Mouse (Mus musculus) urinary bladder, adult 2 months (tissue): ENCODE data around the gene Commd1. TPM values are rescaled to one million over a fixed set of nuclear protein-coding genes. Genes with fewer than 3 reads are reported as not detected.

Experiments
- DNase-seq: peaks from one replicate; pipeline ENCODE4 v3.0.0; 2022; ENCODE audit warnings: low spot score
- polyA plus RNA-seq: library from polyadenylated mRNA; depleted of rRNA; stranded (reverse); fragments of >200 nt; gene quantifications from 2 replicates; pipeline ENCODE4 v1.2.3, GENCODE M21; 2012

Commd1 gene
- polyA plus RNA-seq, 1 experiment, result 79.7 TPM

DNA sequence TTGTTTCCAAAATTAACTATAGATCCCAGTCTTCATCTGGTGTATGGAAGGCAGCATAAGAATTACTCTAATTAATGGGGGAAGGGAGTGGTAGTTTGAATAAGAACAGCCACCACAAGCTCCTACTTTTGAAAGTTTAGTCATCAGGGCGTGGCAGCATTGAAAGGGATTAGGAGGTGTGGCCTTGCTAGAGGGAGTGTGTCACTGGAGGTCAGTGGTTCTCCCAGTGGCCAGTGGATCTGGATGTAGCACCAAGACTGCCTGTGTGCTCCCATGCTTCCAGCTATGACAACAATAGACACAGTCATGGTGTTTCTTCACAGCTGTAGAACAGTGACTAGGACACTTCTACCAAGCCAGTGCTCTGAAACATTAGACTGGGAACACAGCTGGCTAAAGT lies 33.1 kb downstream of the Commd1 start:
- no peak for DNase-seq

DNA sequence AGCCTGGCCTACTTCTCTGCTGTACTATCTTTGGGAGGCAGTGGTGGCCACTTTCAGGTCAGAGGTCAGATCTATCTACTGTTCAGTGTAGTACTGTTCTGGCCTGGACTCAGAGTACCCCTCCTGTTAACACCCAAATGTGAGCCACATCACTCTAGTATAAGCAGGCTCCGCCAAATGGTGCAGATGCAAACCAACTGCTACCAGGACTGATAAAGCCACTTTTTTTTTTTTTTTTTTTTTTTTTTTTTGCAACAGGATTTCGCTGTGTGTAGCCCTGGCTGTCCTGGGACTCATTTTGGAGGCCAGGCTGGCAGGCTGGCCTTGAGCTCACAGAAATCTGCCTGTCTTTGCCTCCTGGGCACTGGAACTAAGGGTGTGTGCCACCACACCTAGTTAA lies 43.2 kb downstream of the Commd1 start:
- DNase-seq, result no peak

DNA sequence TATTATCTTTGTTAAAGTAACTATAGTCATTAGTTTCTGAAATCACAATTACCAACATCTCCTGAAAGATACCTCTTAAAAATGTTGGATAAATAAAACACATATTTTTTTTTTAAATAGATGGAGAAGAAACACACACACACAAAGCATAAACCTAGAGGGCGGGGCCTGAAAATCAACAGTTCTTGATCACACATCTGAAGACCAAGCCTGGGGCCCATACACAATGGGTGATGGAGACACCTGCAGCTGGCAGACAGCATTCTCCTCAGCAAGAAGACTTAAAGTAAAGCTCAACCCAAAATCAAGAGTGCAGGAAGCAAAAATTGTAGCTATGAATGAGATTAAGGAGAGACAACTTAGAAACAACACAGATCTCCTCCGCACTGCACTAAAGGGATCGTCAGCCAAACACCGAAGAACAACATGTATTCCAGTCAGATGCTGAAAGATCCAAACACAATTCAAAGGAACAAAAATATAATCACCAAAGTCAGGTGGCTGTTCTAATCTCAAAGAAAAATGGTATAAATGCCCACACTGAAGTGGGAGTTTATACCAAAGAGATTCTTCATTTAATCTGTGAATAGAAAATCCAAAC lies 44.4 kb downstream of the Commd1 start:
- no peak for DNase-seq

DNA sequence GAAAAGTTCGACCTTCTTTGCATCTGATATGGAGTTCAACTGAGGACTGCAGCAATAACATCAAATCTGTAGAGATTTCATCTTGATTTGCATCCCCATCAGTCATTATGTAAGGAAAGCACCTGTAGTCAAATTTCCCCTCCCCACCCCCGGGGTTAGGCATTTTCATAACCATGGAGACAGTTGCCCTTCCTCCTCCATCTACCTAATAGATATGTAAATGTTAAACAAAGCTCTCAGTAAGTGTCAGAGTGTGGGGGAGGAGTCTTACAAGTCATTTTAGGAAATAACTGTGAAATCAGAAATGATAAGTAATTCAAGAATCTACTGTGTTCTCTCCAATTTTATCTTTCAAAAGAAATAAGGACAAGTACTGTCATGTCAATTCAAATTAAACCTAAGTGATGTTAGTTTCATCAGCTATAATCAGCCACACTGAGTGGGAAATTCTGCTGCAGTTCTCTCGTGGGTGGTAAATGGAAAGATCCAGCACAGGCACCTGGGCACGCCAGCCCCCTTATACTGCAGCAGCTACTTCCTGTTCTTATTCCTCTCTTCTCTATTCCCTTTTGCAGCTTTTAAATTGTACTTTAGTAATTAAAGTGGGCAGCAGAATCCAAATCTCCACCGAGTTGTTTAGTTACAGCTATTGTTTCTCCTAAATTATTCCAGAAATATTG lies 45.6 kb downstream of the Commd1 start:
- no peak for DNase-seq

DNA sequence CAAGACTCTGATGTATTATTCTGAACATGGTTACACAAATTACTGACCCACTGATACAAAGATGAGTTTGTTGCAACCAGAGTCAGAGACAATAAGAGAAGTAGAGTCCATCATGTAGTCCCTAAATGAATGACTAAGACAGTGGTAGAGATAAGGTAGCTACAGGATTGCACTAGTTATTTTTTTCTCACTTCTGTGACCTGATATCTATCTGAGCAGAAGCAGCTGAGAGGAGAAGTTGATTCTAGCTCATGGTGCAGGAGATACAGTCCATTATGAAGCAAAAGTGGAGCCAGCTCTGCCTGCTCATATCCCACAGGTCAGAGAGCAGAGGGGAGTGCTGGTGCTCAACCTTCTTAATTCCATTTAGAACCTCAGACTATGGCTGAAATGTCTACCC lies 50.0 kb downstream of the Commd1 start:
- DNase-seq, result no peak

DNA sequence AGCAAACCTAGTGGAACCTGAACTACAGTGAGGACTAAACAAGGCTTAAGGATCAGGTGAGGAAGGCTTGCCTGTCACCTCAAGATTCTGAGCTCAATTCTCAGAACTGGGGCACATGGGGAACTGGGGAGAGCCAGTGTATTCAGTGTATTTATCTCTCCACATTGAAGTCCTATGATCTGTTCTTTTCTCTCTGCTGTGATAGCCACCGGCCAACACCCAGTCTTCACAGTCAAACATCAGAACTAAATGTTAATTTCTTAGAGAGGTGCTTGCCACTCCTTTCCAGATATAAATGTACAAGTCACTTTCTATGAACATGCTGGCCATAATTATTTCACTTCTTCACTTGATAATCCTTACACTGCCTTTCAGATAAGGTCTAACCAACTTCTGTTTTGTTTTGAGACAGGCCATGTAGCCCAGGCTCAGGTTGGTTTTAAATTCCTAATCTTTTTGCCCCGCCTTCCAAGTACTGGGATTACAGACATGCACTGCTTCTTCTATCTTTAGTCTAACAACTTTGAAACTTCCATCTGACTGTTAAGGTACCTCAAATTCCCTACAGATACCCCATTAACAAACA lies 50.8 kb downstream of the Commd1 start:
- no peak for DNase-seq

DNA sequence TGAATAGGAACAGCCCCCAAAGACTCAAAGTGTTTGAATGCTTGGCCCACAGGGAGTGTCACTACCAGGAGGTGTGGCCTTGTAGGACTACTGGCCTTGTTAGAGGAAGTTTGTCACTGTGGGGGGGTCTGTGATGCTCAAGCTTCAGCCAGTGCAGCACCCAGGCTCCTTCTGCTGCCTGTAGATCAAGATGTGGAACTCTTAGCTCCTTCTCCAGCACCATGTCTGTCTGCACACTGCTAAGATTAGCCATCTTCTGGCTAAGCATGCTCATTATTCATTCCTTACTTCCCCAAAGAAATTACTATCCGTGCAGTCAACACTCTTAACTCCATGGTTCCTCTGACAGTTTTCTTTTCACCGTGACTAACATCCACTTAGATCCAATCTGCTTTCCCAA lies 52.1 kb downstream of the Commd1 start:
- no peak for DNase-seq

DNA sequence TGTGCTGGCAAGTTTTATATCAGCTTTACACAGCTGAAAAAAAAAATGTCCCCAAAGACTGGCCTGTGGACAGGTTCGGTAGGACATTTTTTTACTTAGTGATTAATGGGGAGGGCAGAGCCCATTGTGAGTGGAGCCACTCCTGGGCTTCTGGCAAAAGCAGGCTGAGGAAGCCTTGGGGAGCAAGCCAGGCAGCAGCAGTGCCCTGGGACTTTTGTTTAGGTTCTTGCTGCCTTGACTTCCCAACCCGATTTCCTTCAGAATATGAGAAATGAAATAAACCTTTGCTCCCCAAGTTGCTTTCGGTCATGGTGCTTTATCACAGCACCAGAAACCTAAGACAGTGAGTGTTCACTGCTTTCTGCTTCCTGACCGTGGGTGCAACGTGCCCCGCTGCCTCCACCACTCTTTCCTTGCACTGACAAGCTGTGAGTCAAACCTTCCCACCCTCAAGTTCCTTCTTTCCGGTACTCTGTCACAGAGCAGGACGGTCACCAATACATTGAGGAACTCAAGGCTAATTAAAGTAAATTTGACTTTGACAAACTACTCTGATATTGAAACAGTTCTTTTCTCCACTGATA lies 53.5 kb downstream of the Commd1 start:
- DNase-seq, result no peak

DNA sequence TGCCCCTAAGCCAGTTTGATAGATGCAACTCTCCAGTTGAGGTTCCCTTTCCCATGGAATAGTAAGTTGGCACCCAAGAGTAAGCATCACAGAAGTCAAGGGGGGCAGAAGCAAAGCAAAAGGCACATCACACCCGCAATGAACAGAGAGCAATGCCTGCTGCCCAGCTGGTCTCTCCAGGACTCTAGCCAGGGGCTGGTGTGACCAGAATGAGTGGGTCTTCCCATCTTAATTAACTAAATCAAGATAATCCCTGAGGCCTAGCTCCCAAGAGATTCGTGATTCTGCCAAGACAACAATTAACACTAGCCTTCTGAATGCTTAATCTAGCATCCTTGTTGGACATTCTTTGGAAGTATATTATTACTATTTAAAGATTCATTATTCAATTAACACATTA lies 58.6 kb downstream of the Commd1 start:
- DNase-seq, result no peak

DNA sequence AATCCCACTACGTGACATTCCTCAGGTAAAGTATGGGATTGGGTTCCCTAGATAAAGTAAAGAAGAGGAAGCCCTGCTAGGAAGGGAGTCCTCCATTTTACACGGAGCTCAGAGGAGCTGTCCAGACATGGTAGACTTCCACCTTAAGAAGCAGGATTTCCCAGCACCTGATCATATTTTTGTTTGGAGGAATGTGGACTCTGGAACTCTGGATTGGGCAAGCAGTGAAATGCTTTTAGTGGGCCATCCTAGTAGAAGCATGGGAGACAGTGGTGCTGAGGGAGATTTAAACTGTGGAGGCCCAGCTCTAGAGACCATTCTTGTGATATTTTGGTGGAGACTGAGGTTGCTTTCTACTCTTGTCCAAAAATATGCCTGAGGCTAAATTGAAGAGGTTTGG lies 59.6 kb downstream of the Commd1 start:
- no peak for DNase-seq

DNA sequence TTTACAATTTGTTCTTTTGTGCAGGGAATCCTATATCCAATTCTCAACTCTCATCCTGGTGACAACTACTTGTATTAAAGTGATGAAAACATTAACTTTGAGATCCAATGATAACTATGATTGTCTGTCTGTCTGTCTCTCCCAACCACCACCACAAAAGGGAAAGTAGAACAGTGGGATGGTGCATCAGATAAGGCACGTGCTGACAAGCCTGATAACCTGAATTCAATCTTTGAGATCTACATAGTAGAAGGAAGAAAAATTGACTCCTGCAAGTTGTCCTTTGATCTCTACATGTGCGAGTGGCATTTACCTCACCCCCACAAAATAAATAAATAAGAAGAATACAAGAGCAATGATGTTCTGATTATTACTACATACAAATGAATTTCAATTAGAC lies 62.8 kb downstream of the Commd1 start:
- DNase-seq, result no peak

DNA sequence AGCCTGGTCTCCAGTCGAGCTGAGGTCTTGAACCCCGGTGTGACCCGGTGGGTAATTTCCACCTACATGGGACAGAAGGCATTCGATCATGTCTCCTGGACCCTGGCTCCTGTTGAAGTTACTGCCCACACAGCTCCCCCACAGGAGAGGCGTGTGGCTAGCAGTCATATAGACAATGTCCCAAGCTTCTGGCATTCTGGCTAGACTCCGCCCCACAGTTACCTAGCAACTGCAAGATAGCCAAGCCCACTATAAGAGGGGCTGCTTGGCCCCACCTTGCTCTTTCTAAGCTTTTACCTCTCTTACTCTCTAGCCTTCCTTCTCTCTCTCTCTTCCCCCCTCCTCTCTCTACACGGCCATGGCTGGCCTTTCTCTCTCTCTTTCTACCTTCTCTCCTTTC lies 64.4 kb downstream of the Commd1 start:
- DNase-seq, result no peak

DNA sequence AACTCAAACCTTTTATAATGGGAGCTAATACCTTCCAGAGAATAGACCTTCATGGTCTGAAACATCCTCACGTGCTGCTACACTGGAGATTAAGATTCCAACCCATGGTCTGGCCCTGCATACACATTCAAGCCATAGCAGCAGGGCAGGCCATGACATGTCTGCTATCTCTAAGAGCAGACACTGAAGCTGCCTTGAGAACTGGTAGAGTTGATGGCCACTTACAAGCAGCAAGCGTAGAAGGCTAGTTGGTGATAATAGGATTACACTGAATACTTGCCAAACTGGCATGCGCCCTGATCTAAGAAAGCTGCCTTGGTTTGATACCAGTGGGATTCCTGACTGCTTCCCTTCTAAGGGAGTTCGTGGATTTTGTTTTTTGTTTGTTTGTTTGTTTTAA lies 68.4 kb downstream of the Commd1 start:
- no peak for DNase-seq

DNA sequence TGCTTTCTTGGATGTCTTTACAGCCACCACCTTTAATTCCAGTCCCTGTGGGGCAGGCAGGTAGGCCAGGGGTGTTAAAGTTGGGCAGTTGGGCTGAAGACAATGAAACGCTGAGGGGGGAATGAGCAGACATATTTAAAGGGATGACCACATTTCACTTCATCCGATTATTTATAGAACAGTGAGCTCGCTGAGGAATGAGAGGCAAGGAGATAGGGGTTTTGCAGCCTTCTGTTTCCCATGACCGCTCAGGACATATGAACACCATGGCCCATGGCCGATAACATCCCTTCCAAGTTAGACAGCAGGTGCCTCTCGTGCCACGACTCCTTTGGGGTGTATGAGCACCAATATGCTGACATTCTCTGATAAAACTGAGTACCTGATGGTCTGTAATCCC lies 70.4 kb downstream of the Commd1 start:
- no peak for DNase-seq

DNA sequence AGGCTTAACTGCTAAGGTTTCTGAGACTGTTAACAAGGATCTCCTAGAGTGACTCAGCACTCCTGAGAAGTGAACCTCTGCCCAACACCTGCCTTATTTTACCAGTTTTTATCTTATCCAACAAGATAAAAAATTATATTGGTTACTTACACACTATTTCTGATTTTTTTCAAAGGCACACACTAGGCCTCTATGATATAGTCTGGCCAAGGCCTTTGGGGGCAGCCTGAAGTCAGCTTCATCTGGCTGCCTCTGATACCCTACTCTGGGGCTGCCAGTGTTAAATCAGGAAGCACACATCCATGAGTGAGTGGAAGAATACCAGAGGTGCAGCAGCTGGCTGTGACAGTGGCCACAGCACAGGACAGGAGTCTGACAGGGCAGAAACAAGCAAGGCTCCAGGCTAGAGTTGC lies 75.7 kb downstream of the Commd1 start:
- DNase-seq, result no peak

DNA sequence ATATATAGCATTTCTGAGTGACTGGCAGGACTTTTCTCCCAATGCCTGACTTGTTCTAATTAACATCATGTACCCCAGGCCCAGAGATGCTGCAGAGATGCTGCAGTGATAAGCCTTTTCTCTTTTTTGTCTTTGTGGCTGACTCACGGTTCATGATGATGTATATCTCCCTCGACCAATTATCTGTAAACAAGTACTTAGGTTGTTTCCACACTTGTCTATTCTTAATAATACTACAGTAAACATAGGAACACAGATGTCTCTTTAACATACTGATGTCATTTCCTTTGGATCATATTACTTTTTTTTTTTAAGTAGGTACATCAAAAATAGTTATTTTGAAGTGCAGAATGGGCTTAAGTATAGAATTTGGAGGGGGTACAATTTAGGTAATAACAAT lies 79.3 kb downstream of the Commd1 start:
- DNase-seq, result no peak

DNA sequence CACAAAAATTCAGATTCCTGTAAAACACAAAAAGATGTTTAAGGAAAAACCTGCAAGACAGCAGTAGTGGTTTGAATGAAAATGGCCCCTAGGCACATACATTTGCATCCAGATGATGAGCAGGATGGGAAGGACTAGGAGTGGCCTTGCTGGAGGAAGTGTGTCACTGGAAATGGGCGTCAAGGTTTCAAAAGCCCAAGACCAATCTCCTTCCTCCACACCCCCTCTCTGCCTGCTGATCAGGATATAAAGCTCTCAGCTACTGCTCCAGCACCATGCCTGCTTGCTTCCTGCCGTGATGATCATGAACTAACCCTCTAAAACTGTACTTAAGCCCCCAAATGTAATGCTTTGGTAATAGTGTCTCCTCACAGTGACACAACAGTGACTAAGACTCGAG lies 82.1 kb downstream of the Commd1 start:
- no peak for DNase-seq

DNA sequence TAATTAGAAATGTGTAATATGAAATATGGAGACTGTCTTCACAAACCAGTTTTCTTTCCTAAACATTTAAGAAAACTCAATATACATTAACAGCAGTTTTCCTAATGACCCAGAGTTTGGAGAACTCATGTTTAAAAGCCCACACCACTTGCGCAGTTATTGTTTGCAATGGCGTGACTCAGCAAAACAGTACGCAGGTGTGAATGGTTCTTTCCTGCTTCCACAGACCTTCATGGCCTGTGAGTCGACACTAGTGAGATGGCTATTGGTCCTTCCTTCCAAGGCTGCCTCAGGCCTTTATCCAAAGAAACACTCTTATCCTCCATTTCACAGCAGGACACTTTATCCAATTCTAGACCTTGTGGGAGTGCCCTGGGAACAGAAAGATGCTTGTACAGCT lies 84.5 kb downstream of the Commd1 start:
- no peak for DNase-seq

DNA sequence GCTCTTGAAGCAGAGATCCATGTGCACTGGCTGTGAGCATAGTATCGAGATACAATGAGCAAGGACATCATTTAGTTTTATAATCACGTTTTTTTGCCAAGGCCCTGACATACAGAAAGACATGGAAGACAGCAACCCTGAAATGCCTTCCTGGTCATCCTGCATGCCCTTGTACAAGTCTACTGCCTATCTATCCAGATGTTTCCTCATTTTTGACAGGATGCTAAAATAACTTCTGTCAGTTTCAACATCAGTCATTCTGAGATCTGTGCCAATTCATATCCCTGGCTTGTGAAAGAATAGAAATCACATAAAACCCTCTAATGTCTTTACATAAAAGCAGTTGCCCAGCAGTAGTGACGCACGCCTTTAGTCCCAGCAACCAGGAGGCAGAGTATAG lies 85.1 kb downstream of the Commd1 start:
- no peak for DNase-seq

DNA sequence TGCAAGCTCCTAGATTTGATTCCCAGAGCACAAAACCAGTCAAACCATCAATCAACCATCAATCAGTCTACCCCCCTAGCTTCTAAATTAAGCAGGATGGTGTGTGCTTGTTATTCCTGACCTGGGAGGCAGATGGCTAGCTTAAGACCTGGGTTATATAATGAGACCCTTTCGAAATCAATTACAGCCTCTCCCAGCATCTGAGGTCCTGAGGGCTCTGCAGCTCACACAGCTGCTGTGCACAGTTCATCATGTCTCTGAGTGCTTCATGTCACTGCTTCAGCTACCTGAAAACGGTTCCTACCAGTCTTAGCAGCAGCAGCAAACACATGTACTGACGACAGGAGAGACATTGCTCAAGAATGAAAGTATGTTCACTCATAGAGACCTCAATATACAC lies 89.1 kb downstream of the Commd1 start:
- DNase-seq, result no peak

DNA sequence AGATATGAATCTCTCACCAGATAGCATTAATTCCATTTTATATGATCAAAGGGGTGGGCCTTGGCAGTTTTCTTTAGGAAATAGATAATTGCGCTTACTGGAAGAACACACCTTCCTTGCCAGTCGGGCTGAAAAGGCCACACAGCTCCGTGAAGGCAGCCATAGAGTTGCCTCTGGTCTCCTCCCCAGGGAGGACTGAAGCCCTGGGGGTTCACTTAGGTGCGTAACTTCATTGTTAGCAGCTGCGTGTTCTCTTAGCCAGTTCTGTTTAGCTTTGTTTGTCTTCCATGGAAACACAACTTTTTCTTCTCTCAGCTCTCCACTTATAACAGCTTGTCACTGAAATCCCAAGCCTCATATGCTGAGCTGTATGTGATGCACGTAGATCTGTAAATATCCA lies 89.7 kb downstream of the Commd1 start:
- DNase-seq, result no peak

DNA sequence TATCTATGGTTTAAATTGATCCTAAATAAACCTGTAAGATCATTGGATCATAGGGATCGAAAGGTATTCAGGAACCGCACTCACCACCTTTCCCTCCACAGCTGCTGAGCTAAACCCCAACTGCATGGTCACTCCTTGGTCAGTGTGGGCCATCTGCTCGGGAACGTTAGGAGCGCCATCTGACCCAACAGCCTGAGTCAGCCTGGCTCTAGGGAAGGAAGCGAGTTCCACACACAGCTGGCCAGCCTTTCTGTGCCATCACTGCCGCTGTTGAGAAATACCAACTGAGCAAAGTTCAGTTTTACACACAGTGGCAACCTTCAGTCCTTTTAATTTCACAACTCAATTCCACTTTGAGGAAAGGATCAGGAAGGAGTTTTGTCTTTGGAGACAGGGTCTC lies 90.3 kb downstream of the Commd1 start:
- no peak for DNase-seq

DNA sequence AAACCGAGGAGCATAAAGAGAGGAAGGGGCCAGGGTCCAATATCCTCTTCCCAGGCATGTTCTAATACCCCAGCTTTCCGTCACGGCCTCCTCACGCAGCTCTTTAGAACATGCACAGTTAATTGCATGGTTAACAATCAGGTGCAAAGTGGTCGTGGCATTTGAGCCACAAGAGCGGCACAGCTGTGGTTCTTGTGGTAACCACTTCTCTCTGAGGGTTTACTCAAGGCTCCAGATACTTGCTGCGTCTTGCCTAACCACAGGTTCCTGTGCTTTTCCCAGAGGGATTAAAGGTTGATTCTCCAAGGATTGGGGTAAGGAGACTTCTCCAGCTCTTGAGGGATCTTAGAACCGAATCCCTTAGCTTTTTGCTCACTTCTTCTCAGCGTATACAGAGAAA lies 90.9 kb downstream of the Commd1 start:
- DNase-seq, result no peak
